Mouse (Mus musculus) kidney, embryonic 16.5 days (tissue): ENCODE results near the gene Lifr. TPM values are rescaled to one million over a fixed set of nuclear protein-coding genes. Genes with fewer than 3 reads are reported as not detected.

Source experiments
- ATAC-seq: fragments of 200-750 bp; cut with Nextera tagmentation; 2 replicates; pipeline ENCODE4 v1.8.0; 2017; ENCODE audit warnings: moderate TSS enrichment; ENCODE audit not compliant: low FRiP score, low TSS enrichment
- H3K27ac ChIP-seq: fragments of 300-500 bp; sonication (generic); 2 replicates; pipeline ENCODE4 v1.5.1; 2014; ENCODE audit warnings: low read length
- H3K27me3 ChIP-seq: fragments of 300-500 bp; sonication (generic); 2 replicates; pipeline ENCODE4 v1.6.1; 2014; ENCODE audit warnings: low read length, control low read depth, mixed read lengths; ENCODE audit not compliant: insufficient read depth
- H3K36me3 ChIP-seq: fragments of 300-500 bp; sonication (generic); 2 replicates; pipeline ENCODE4 v1.6.1; 2014; ENCODE audit warnings: low read length, control low read depth, mixed read lengths; ENCODE audit not compliant: insufficient read depth
- H3K4me1 ChIP-seq: fragments of 300-500 bp; sonication (generic); 2 replicates; pipeline ENCODE4 v1.6.1; 2014; ENCODE audit warnings: low read length, control low read depth, mixed read lengths; ENCODE audit not compliant: insufficient read depth
- H3K4me2 ChIP-seq: fragments of 300-500 bp; sonication (generic); replicated peaks from 2 replicates; pipeline ENCODE4 v1.6.1; 2014; ENCODE audit warnings: low read depth, low read length
- H3K4me3 ChIP-seq: fragments of 300-500 bp; sonication (generic); 2 replicates; pipeline ENCODE4 v1.5.1; 2014; ENCODE audit warnings: mild to moderate bottlenecking, low read length
- H3K9ac ChIP-seq: fragments of 300-500 bp; sonication (generic); replicated peaks from 2 replicates; pipeline ENCODE4 v1.6.1; 2014; ENCODE audit warnings: low read length
- H3K9me3 ChIP-seq: fragments of 300-500 bp; sonication (generic); 2 replicates; pipeline ENCODE4 v1.6.1; 2016; ENCODE audit warnings: low read length, control low read depth
- WGBS: fragments of 180-500 bp; shearing (Covaris S2); extraction: QIAGEN DNeasy Blood & Tissue Kit; methylation state at CpG from one replicate; pipeline ENCODE4 v1.1.7; 2014; 5-methylcytosine and 5-hydroxymethylcytosine counted together
- polyA plus RNA-seq: library from polyadenylated mRNA; unstranded; fragments of >200 nt; fragmentation: Nextera tagmentation; extraction: Ambion mirVana; gene quantifications from 2 replicates; pipeline ENCODE4 v1.2.1, GENCODE M21; 2015

The Lifr gene
- polyA plus RNA-seq, 1 experiment from 2014 or later, result 23.7 TPM

DNA sequence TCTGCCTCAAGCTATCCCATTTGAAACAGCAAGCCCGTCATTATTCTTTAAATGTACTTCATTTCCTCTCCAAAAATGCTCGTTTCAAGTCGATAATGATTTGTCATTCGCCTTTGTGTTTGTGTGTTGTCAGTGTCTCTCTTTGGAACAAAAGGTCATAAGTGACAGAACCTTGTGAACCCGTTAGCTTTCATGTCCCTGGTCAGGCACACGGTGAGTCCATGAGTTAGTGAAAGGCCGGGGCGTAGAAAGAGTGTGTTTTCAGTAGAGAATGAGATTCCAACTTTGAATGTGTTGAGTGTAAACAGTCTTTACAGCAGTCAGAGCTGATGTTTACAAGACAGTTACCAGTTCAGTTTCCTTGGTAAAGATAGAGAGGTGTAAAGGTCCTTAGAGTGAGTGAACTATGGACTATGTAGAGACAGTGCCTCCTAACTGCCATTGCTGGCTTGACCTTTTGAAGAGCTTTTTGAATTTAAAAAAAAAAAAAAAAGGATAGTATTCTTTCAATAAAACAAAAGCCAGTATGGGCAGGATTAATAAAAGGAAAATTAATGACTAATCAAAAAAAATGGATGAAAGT is 29.6 kb downstream of the Lifr start:
- no peaks in the 10 kb centered on the region for H3K27me3 ChIP-seq
- H3K9ac ChIP-seq, result no peak overlapping the region
- H3K4me1 ChIP-seq, result 0 out of 2 replicates have a peak, but pooled peaks cover 7% of the 10 kb centered on the region
- no peaks in the 10 kb centered on the region for H3K36me3 ChIP-seq
- H3K4me2 ChIP-seq, result no peak overlapping the region
- no peaks in the 10 kb centered on the region for H3K9me3 ChIP-seq
- no peak for ATAC-seq
- H3K4me3 ChIP-seq, result no peak overlapping the region
- H3K27ac ChIP-seq, result no peak overlapping the region
- 70% methylated on average over 8 of the region's 8 CpGs for WGBS

DNA sequence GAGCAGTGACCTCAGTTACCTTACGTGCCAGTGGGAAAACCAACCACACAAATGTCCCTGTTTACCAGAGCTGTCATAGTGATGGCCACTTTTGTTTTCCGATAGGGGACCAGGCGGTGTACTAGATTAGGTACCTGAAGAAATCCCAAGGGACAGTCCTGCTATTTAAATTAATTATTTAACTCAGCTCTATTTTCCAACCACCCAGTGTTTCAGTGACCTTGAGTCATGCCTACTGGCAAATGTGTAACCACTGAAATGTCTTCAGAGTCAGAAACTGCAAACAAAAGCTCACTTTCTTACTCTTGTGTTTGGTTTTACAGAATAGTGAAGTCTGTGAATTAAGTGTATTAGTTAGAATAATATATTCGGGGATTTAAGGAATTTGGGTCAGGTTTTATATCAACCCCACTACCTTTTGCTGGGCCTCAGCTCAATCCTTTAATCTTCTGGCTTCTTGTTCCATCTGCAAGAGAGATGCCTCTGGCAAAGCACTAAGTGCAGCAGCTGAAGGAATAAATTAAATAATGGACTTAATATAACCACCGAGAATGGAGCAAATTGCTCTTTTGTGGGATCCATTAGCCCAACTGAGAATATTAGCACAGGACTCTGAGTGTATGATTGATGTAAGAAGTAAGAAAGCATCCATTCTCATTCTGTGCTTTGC is 33.5 kb downstream of the Lifr start:
- Histone ChIP-seq H3K9ac (no peak overlapping the region), H3K27ac (peak overlapping the region; percentile 29; the same call in 1 of the 2 replicates), H3K4me3 (no peak overlapping the region), H3K4me1 (0 out of 2 replicates have a peak, but pooled peaks cover 17% of the 10 kb centered on the region), H3K27me3 (no peaks in the 10 kb centered on the region), H3K4me2 (no peak overlapping the region), H3K9me3 (no peaks in the 10 kb centered on the region), H3K36me3 (no peaks in the 10 kb centered on the region)
- 67% methylated on average over 5 of the region's 5 CpGs for WGBS
- no peak for ATAC-seq

DNA sequence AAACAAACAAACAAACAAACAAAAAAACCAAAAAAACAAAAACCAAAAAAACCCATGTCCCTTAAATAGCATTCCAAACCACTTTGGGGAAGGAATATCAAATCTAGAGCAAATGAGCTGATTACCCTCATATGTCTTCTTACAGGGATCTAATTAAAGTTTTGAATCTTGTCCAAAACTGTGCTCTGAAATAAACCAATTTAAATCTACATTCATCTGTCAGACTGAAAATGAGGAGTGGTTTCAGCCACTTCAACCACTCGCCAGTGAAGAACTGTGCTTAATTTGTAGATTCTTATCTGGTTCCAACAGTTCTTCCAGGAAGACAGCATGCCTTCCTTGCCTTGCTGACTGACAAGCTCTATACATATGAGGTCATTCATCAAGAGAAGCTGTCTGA is 35.8 kb downstream of the Lifr start:
- H3K27me3 ChIP-seq, result no peaks in the 10 kb centered on the region
- no peak for ATAC-seq
- no peak overlapping the region for H3K4me3 ChIP-seq
- H3K9me3 ChIP-seq, result no peaks in the 10 kb centered on the region
- H3K9ac ChIP-seq, result no peak overlapping the region
- no peak overlapping the region for H3K4me2 ChIP-seq
- WGBS, result 67% methylated on average over 1 of the region's 1 CpGs
- H3K36me3 ChIP-seq, result no peaks in the 10 kb centered on the region
- no peak overlapping the region for H3K27ac ChIP-seq
- H3K4me1 ChIP-seq, result peaks cover 25% of the 10 kb centered on the region

DNA sequence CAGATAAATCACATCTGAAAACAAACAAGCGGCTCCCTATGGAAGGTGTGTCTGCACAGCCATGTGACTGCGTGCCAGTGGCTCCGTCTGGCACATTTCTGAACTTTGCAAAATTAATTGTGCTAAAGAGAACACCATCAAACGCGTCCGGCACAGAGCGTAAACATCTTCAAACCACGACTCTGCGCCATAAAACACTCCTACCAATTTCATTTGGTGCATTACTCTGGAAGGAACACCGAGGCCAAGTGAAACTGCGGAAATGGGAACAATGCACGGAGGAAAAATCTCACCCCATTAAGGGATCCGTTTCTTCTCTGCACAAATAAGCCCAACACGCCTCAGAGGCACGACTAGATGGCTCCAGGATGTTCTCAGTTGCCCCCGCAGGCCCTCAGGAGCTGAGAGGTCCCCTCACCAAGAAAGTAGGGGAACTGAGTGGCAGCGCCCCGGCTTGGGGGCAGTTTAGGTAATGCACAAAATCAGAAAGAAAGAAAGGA is 38.3 kb downstream of the Lifr start:
- peak overlapping the region; percentile 91 for H3K9ac ChIP-seq
- ATAC-seq, result no peak
- H3K27me3 ChIP-seq, result no peaks in the 10 kb centered on the region
- under 1% methylated on average over 18 of the region's 18 CpGs for WGBS
- H3K36me3 ChIP-seq, result no peaks in the 10 kb centered on the region
- H3K4me1 ChIP-seq, result peaks cover 39% of the 10 kb centered on the region
- H3K9me3 ChIP-seq, result no peaks in the 10 kb centered on the region
- peak overlapping the region; percentile 85 for H3K4me3 ChIP-seq
- H3K27ac ChIP-seq, result peak overlapping the region; percentile 93
- H3K4me2 ChIP-seq, result peak overlapping the region; percentile 92

DNA sequence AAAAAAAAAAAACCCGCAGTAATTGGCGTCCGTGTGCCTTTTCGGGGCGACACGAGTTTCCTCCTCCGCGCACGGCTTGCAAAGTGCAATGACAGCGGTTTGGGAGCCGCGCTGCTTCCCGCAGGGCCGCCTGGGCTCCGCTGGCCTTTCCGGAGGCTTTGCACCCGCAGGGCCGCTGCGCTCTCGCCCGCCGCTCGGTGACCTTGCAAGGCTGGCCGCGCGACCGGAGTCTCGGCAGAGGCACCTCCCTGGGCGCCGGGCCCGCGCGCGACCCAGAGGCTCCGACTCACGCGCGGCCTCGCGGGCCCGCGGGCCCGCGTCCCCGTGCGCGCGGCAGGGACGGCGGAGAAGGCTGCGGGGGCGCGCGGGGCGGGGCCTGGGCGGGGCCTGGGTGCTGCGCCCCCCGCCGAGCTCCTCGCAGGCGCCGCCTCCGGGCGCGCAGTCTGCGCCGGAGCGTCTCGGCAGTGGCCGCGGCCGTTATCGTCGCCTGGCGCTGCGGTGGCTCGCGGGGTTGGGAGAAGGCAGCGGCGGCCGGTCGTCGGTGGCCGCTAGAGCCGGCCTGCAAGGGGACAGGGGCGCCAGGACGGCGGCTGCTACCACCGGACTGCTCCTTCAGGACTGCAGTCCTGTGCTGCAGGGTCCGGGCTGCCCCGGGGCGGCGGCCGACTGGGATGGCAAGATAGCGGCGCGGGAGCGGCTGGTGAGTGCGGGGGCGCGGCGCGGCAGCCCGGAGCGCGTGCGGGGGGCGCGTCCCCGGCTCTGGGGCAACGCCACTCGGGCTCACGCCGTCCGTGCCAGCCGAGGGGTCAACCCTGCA is 38.9 kb downstream of the Lifr start:
- Histone ChIP-seq H3K9ac (peak overlapping the region; percentile 91), H3K4me2 (peak overlapping the region; percentile 92), H3K36me3 (no peaks in the 10 kb centered on the region), H3K27ac (peak overlapping the region; percentile 93), H3K9me3 (no peaks in the 10 kb centered on the region), H3K4me1 (peaks cover 37% of the 10 kb centered on the region), H3K4me3 (peak overlapping the region; percentile 85), H3K27me3 (no peaks in the 10 kb centered on the region)
- ATAC-seq, result peak; percentile 95
- WGBS, result under 1% methylated on average over 69 of the region's 116 CpGs

DNA sequence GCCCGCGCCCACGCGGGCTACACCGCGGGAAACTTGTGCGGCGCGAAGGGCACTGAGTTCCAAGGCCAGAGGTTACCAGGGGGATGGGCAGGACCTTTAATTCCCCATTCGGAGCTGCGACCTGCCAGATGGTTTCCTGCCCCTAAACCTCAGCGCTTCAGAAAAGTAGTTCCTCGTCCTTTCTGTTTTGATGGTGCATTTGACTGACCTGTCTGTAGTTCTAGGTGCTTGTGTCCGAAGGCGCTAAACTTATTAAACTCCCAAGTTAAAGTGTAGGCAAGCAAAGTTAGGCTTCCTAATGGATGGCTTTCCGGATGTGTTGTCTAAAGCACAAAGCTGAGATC is 39.5 kb downstream of the Lifr start:
- no peaks in the 10 kb centered on the region for H3K27me3 ChIP-seq
- ATAC-seq, result no peak
- peak overlapping the region; percentile 91 for H3K9ac ChIP-seq
- H3K4me2 ChIP-seq, result peak overlapping the region; percentile 92
- peaks cover 33% of the 10 kb centered on the region for H3K4me1 ChIP-seq
- no peaks in the 10 kb centered on the region for H3K36me3 ChIP-seq
- H3K9me3 ChIP-seq, result no peaks in the 10 kb centered on the region
- peak overlapping the region; percentile 93 for H3K27ac ChIP-seq
- H3K4me3 ChIP-seq, result peak overlapping the region; percentile 85
- WGBS, result 0% methylated on average over 16 of the region's 16 CpGs

DNA sequence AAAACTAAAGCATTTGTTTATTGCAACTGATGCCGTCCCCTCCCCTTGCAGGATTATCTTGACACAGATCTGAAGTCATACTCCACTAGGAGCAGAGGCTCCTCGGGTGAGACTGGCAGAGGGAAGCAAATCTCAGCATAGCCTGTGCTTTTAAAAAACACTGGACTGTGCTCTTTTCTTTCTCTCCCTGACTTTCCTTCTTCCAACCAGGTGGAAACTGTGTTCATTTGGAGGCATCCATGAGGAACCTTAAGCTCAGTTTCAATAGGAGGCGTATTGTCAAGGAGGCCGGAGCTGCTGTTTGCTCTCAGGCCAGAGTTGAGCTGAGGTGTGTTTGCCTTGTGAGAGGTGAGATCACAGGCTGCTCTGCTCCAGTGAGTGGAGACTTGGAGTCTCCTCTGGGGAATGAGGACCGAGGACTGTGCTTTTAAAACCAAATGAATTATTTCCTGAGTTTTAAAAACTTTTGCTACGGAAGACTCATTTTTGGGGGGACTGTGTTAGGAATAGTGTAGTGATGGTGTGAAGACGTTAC is 40.3 kb downstream of the Lifr start:
- H3K9ac ChIP-seq, result peak overlapping the region; percentile 91
- no peak for ATAC-seq
- WGBS, result 19% methylated on average over 7 of the region's 7 CpGs
- H3K4me2 ChIP-seq, result peak overlapping the region; percentile 92
- H3K4me1 ChIP-seq, result peaks cover 31% of the 10 kb centered on the region
- no peaks in the 10 kb centered on the region for H3K36me3 ChIP-seq
- no peaks in the 10 kb centered on the region for H3K27me3 ChIP-seq
- H3K27ac ChIP-seq, result 0 out of 2 replicates have a peak overlapping the region, but pooled peaks have one; percentile 12
- peak overlapping the region; percentile 85 for H3K4me3 ChIP-seq
- no peaks in the 10 kb centered on the region for H3K9me3 ChIP-seq

DNA sequence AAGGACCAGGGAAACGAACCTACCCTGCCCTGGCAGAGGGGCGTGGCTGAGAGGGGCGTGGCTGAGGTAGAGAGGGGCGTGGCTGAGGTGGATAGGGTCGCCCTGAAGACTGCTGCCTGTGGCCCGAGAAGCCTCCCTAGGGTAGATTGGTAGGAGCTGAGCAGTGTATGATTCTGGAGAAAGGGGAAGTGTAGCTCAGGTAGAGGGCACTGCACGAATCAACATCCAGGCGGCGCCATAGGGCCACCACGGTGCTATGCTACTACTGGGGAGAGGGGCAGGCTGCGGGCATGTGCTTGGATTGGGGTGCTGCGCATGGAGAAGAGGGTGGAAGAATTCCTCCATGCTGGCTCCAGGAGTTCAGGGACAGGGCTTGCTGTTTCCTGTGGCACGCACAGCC is 42.3 kb downstream of the Lifr start:
- Histone ChIP-seq H3K4me1 (peaks cover 34% of the 10 kb centered on the region), H3K36me3 (no peaks in the 10 kb centered on the region), H3K9ac (no peak overlapping the region), H3K27ac (no peak overlapping the region), H3K4me3 (no peak overlapping the region), H3K4me2 (no peak overlapping the region), H3K27me3 (no peaks in the 10 kb centered on the region), H3K9me3 (no peaks in the 10 kb centered on the region)
- ATAC-seq, result no peak
- whole genome bisulfite sequencing, result 57% methylated on average over 13 of the region's 13 CpGs

DNA sequence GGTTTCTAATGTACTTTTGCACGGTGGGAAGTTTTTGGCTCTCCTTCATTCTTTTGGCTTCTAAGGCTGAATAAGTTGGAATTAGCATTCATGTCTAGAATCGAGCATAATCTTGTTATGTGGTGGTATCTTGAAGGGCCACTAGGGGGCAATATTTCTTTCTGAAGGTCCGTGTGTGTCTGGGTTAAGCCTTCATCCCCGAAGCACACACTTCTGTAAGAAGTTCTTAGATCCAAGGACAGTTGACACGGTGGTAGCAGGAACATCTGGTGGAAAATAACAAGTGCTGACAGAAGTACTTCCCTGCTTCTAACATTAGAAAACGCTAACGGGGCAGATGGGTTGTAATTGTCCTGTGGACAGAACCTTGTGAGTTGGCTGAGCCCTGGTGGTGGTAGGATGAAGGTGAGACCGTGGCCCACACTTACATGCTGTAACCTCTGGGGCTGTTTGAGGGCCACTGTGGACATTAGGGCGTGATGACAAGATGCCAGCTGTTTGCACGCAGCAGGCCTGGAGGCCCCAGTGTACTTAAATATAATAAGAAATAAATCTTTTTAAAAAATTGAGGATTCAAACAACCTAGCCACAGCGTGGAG is 44.1 kb downstream of the Lifr start:
- Histone ChIP-seq H3K36me3 (no peaks in the 10 kb centered on the region), H3K27ac (no peak overlapping the region), H3K9ac (no peak overlapping the region), H3K9me3 (no peaks in the 10 kb centered on the region), H3K4me2 (no peak overlapping the region), H3K4me3 (no peak overlapping the region), H3K4me1 (peaks cover 32% of the 10 kb centered on the region), H3K27me3 (no peaks in the 10 kb centered on the region)
- 53% methylated on average over 11 of the region's 11 CpGs for WGBS
- no peak for ATAC-seq
